Mouse (Mus musculus): Measurements from ENCODE around the gene Sptbn4. TPM values are rescaled to one million over a fixed set of nuclear protein-coding genes. Genes with fewer than 3 reads are reported as not detected.

The Sptbn4 gene
- polyA plus RNA-seq, 1 experiment = 0.09 TPM

GRCm38 (mm10) chr7:27328648-27329047 is 118.8 kb downstream of the Sptbn4 start:
- TF ChIP-seq CTCF (conservative IDR thresholded peaks at IDR 0.05; ENCODE audit: insufficient read depth, insufficient read length, low read depth, low read length) (no peak), POLR2A (IDR thresholded peaks at IDR 0.05; ENCODE audit: low read depth, low read length) (no peak)
- whole genome bisulfite sequencing = 39% methylated on average over 16 of the region's 16 CpGs
- Histone ChIP-seq H3K4me1 (ENCODE audit: control insufficient read depth, insufficient read depth, low read length) (peaks cover 8% of the 10 kb centered on the region; the same call in 1 of the 2 replicates), H3K27me3 (replicated peaks; ENCODE audit: control insufficient read depth, insufficient read depth, low read length) (no peaks in the 10 kb centered on the region), H3K36me3 (ENCODE audit: control insufficient read depth, insufficient read depth, low read length) (no peaks in the 10 kb centered on the region), H3K4me3 (ENCODE audit: insufficient read depth, low read depth, low read length) (no peak overlapping the region), H3K27ac (ENCODE audit: insufficient read depth, low read depth, low read length) (no peak overlapping the region)
- peak; percentile 66 for DNase-seq

DNA sequence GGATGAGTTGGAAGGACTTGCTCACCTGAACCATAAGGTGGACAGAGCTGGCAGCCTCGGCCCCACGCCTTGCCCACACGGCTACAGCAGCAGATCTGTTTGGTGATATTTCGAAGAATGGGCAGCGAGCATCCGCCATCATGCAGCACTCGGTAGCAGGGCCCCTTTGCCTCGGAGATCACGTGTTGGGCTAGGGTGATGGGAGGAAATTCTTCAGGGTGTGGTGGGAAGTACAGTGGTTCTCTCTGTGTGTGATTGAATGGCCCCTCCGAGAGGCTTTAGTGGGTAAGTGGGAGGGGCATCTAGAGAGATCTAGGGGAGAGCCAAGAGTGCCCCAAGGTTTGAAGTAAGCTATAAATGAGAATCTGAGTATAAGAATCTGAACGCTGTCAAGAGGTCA is 119.3 kb downstream of the Sptbn4 start:
- Histone ChIP-seq H3K27ac (ENCODE audit: insufficient read depth, low read depth, low read length) (no peak overlapping the region), H3K4me3 (ENCODE audit: insufficient read depth, low read depth, low read length) (no peak overlapping the region)

GRCm38 (mm10) chr7:27327500-27327899 is 120.0 kb downstream of the Sptbn4 start:
- 95% methylated on average over 8 of the region's 8 CpGs for WGBS
- H3K4me1 ChIP-seq (ENCODE audit: control insufficient read depth, insufficient read depth, low read length) = peaks cover 3% of the 10 kb centered on the region; the same call in 1 of the 2 replicates
- no peak for TF ChIP-seq POLR2A (IDR thresholded peaks at IDR 0.05; ENCODE audit: low read depth, low read length)
- H3K36me3 ChIP-seq (ENCODE audit: control insufficient read depth, insufficient read depth, low read length) = no peaks in the 10 kb centered on the region
- no peak overlapping the region for H3K4me3 ChIP-seq (ENCODE audit: insufficient read depth, low read depth, low read length)
- DNase-seq = no peak
- no peaks in the 10 kb centered on the region for H3K27me3 ChIP-seq (replicated peaks; ENCODE audit: control insufficient read depth, insufficient read depth, low read length)
- H3K27ac ChIP-seq (ENCODE audit: insufficient read depth, low read depth, low read length) = no peak overlapping the region

More for the DNA sequence above, 119.3 kb downstream of the Sptbn4 start:
- Histone ChIP-seq H3K27me3 (replicated peaks; ENCODE audit: control insufficient read depth, insufficient read depth, low read length) (no peaks in the 10 kb centered on the region), H3K36me3 (ENCODE audit: control insufficient read depth, insufficient read depth, low read length) (no peaks in the 10 kb centered on the region), H3K4me1 (ENCODE audit: control insufficient read depth, insufficient read depth, low read length) (peaks cover 8% of the 10 kb centered on the region; the same call in 1 of the 2 replicates)
- DNase-seq = peak; percentile 52
- 86% methylated on average over 11 of the region's 11 CpGs for WGBS
- no peak for TF ChIP-seq CTCF (conservative IDR thresholded peaks at IDR 0.05; ENCODE audit: insufficient read depth, insufficient read length, low read depth, low read length)
- no peak for TF ChIP-seq POLR2A (IDR thresholded peaks at IDR 0.05; ENCODE audit: low read depth, low read length)

DNA sequence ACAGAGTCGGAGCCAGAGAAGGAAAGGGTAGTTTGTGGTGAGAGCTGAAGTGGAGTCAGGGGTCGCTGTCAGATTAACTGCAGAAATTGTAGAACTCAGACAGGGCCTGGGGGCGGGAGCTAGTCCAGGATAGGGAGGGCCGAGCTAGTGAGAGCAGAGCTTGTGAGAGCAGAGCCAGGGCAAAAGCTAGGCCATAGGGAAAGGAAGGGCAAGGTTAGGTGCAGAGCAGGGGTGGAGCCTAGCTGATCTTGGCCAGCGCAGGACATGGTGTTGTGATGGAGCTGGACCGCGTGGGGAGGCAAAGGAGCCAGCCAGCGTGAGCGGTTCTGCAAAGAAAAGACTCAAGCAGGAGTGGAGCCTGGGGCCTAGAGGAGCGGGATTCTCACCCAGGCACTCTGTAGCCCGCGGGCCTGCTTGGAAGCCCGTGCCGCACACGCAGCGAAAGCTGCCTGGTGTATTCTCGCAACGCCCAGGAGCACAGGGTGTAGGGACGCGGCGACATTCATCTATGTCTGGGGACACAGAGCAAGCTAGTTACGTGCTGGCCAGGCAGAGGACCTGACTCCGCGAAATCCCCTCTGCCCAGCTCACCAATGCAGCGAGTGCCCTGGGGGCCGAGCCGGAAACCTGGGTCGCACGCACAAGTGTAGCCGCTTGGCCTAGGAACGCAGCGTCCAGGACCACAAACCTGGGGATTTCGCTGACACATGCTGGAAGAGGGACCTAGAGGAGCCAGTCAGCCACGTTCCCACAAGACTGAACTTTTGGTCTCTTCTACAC is 121.2 kb downstream of the Sptbn4 start:
- WGBS = 66% methylated on average over 34 of the region's 34 CpGs
- TF ChIP-seq CTCF (conservative IDR thresholded peaks at IDR 0.05; ENCODE audit: insufficient read depth, insufficient read length, low read depth, low read length) (no peak), POLR2A (IDR thresholded peaks at IDR 0.05; ENCODE audit: low read depth, low read length) (no peak)
- Histone ChIP-seq H3K27ac (ENCODE audit: insufficient read depth, low read depth, low read length) (no peak overlapping the region), H3K4me3 (ENCODE audit: insufficient read depth, low read depth, low read length) (no peak overlapping the region), H3K27me3 (replicated peaks; ENCODE audit: control insufficient read depth, insufficient read depth, low read length) (no peaks in the 10 kb centered on the region), H3K36me3 (ENCODE audit: control insufficient read depth, insufficient read depth, low read length) (no peaks in the 10 kb centered on the region), H3K4me1 (ENCODE audit: control insufficient read depth, insufficient read depth, low read length) (no peaks in the 10 kb centered on the region)
- DNase-seq = peak; percentile 73

- WGBS = 3% methylated on average over 24 of the region's 24 CpGs
- TF ChIP-seq CTCF (conservative IDR thresholded peaks at IDR 0.05; ENCODE audit: insufficient read depth, insufficient read length, low read depth, low read length) (no peak), POLR2A (IDR thresholded peaks at IDR 0.05; ENCODE audit: low read depth, low read length) (no peak)
- DNase-seq = peak; percentile 92
- no peaks in the 10 kb centered on the region for H3K36me3 ChIP-seq (ENCODE audit: control insufficient read depth, insufficient read depth, low read length)
- H3K4me3 ChIP-seq (ENCODE audit: insufficient read depth, low read depth, low read length) = peak overlapping the region; percentile 13; the same call in 1 of the 2 replicates
- H3K27ac ChIP-seq (ENCODE audit: insufficient read depth, low read depth, low read length) = peak overlapping the region; percentile 12; the same call in 1 of the 2 replicates
- no peaks in the 10 kb centered on the region for H3K4me1 ChIP-seq (ENCODE audit: control insufficient read depth, insufficient read depth, low read length)
- H3K27me3 ChIP-seq (replicated peaks; ENCODE audit: control insufficient read depth, insufficient read depth, low read length) = no peaks in the 10 kb centered on the region
These were observed 121.8 kb downstream of the Sptbn4 start for GRCm38 (mm10) chr7:27325697-27326096.

DNA sequence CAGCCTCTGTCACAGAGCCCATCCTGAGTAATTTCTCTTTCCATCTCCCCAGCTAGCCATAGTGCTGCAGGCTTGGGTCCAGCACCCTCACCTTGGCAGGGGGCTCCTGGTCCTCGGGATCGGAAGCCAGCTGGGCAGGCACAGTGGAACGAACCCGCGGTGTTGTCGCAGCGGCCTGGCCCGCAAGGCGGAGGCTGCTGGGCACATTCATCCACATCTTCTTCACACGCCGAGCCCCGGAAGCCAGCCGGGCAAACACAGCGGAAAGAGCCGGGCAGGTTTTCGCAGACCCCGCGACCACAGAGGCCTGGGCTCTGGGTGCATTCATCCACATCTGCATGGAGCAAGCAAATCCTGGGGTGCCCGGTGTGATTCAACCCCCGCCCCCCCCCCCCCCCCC is 122.6 kb downstream of the Sptbn4 start:
- Histone ChIP-seq H3K4me3 (ENCODE audit: insufficient read depth, low read depth, low read length) (no peak overlapping the region), H3K36me3 (ENCODE audit: control insufficient read depth, insufficient read depth, low read length) (no peaks in the 10 kb centered on the region), H3K4me1 (ENCODE audit: control insufficient read depth, insufficient read depth, low read length) (no peaks in the 10 kb centered on the region), H3K27ac (ENCODE audit: insufficient read depth, low read depth, low read length) (no peak overlapping the region), H3K27me3 (replicated peaks; ENCODE audit: control insufficient read depth, insufficient read depth, low read length) (no peaks in the 10 kb centered on the region)
- TF ChIP-seq CTCF (conservative IDR thresholded peaks at IDR 0.05; ENCODE audit: insufficient read depth, insufficient read length, low read depth, low read length) (no peak), POLR2A (IDR thresholded peaks at IDR 0.05; ENCODE audit: low read depth, low read length) (no peak)
- DNase-seq = no peak
- 65% methylated on average over 19 of the region's 20 CpGs for WGBS

DNA sequence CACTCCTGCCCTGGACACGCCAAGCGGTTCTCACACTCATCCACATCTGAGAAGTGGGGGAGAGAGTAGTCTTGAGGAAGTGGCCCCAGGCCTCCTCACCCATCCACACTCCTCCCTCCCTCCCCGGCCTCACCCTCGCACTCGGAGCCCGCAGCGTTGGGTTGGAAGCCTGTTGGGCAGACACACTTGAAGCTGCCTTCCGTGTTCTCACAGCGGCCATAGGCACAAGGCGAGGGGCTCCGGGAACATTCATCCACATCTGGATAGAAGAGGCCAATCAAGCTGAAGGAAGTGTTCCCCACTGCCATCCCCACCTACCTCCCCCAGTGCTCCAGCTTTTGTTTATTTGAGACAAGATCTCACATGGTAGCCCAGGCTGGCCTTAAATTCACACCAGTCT is 123.3 kb downstream of the Sptbn4 start:
- no peaks in the 10 kb centered on the region for H3K27me3 ChIP-seq (replicated peaks; ENCODE audit: control insufficient read depth, insufficient read depth, low read length)
- no peak for TF ChIP-seq CTCF (conservative IDR thresholded peaks at IDR 0.05; ENCODE audit: insufficient read depth, insufficient read length, low read depth, low read length)
- no peak for TF ChIP-seq POLR2A (IDR thresholded peaks at IDR 0.05; ENCODE audit: low read depth, low read length)
- H3K4me3 ChIP-seq (ENCODE audit: insufficient read depth, low read depth, low read length) = no peak overlapping the region
- no peak overlapping the region for H3K27ac ChIP-seq (ENCODE audit: insufficient read depth, low read depth, low read length)
- H3K4me1 ChIP-seq (ENCODE audit: control insufficient read depth, insufficient read depth, low read length) = no peaks in the 10 kb centered on the region
- H3K36me3 ChIP-seq (ENCODE audit: control insufficient read depth, insufficient read depth, low read length) = no peaks in the 10 kb centered on the region
- no peak for DNase-seq
- WGBS = 95% methylated on average over 11 of the region's 11 CpGs
